Mouse (Mus musculus) hematopoietic stem cell, adult 5-6 weeks (primary cell): ENCODE data around the gene Sik3. TPM values are rescaled to one million over a fixed set of nuclear protein-coding genes. Genes with fewer than 3 reads are reported as not detected.
A peak's percentile ranks its signal among the peaks of the same experiment; 100 is the strongest.

Experiments
- ATAC-seq, 2 experiments: fragments of 125-278 bp in 1 of 2; replicated peaks in 1 of 2; 2 replicates each; pipeline ENCODE4 v1.8.0; 2016 to 2017; ENCODE audit warnings: inconsistent platforms in 2 of 2, mild to moderate bottlenecking in 2 of 2, moderate number of reproducible peaks in 2 of 2, low read depth in 1 of 2, moderate TSS enrichment in 1 of 2; ENCODE audit not compliant: low FRiP score in 2 of 2, poor library complexity in 2 of 2, severe bottlenecking in 2 of 2, insufficient read depth in 1 of 2, low TSS enrichment in 1 of 2
- total RNA-seq: library from RNA; stranded (forward); fragments of 172-1452, 232-1000 nt; gene quantifications from 2 replicates; pipeline ENCODE4 v1.2.3, GENCODE M21; 2017

Sik3 gene
- total RNA-seq, 1 experiment from 2014 or later = 24.3 TPM

GRCm38 (mm10) chr9:46185191-46185590 is 172.6 kb downstream of the Sik3 start:
- ATAC-seq = peak; percentile 56 to 62; a peak in 1 of 4 replicates

- ATAC-seq = no peak
Observed at GRCm38 (mm10) chr9:46186387-46186786, 173.8 kb downstream of the Sik3 start.

- no peak for ATAC-seq
Observed at GRCm38 (mm10) chr9:46188370-46188769, 175.8 kb downstream of the Sik3 start.

GRCm38 (mm10) chr9:46188956-46189355 is 176.3 kb downstream of the Sik3 start:
- no peak for ATAC-seq

- no peak for ATAC-seq
Observed at GRCm38 (mm10) chr9:46189381-46189780, 176.8 kb downstream of the Sik3 start.

- ATAC-seq = no peak
Observed at GRCm38 (mm10) chr9:46191234-46191633, 178.6 kb downstream of the Sik3 start.

GRCm38 (mm10) chr9:46191644-46192043 is 179.0 kb downstream of the Sik3 start:
- peak in 1 of 2 experiments; percentile 59; a peak in 2 of 4 replicates for ATAC-seq

GRCm38 (mm10) chr9:46192642-46193041 is 180.0 kb downstream of the Sik3 start:
- ATAC-seq = no peak

GRCm38 (mm10) chr9:46194809-46195208 is 182.2 kb downstream of the Sik3 start:
- ATAC-seq = no peak

GRCm38 (mm10) chr9:46196699-46197169 is 184.1 kb downstream of the Sik3 start:
- no peak for ATAC-seq

GRCm38 (mm10) chr9:46198461-46198860 is 185.8 kb downstream of the Sik3 start:
- no peak for ATAC-seq

GRCm38 (mm10) chr9:46198936-46199335 is 186.3 kb downstream of the Sik3 start:
- no peak for ATAC-seq

- no peak for ATAC-seq
Observed at GRCm38 (mm10) chr9:46199609-46200008, 187.0 kb downstream of the Sik3 start.

- peak in 1 of 2 experiments; percentile 12; a peak in 1 of 4 replicates for ATAC-seq
Observed at GRCm38 (mm10) chr9:46206834-46207500, 194.3 kb downstream of the Sik3 start.

- no peak for ATAC-seq
Observed at GRCm38 (mm10) chr9:46207501-46207869, 194.9 kb downstream of the Sik3 start.

- no peak for ATAC-seq
Observed at GRCm38 (mm10) chr9:46208401-46208974, 195.9 kb downstream of the Sik3 start.

- no peak for ATAC-seq
Observed at GRCm38 (mm10) chr9:46210473-46210872, 197.9 kb downstream of the Sik3 start.

- no peak for ATAC-seq
Observed at GRCm38 (mm10) chr9:46214276-46214675, 201.7 kb downstream of the Sik3 start.

- ATAC-seq = no peak
Observed at GRCm38 (mm10) chr9:46214946-46215337, 202.3 kb downstream of the Sik3 start.
